Mouse (Mus musculus) cerebellum, postnatal 36 days (tissue): Measurements from ENCODE around the gene Fam53b.
A peak's percentile ranks its signal among the peaks of the same experiment; 100 is the strongest.

Experiments used
- DNase-seq, 2 experiments: peaks; one replicate each; pipeline ENCODE4 v3.0.0; 2021 to 2022; ENCODE audit warnings: mixed read lengths in 2 of 2

Fam53b gene

DNA sequence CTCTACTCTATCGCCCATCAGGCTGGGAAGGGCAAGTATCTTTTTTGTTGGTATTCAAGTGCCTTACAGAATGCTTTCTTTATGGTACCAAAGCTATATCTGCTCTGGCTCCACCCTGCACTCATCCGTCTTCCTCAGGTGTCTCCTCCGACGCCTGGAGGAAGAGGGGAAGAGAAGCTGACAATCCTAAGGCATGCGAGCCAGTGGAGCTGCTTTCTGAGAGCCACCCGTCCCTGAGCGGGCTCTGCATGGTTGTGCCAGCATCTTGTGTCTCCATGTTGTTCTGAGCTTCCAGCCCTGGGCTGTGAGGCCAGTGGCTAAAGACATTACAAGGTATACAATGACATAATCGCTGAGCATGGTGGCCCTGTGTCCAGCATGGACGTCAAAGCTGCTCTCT lies 79.5 kb downstream of the Fam53b start:
- DNase-seq = no peak

DNA sequence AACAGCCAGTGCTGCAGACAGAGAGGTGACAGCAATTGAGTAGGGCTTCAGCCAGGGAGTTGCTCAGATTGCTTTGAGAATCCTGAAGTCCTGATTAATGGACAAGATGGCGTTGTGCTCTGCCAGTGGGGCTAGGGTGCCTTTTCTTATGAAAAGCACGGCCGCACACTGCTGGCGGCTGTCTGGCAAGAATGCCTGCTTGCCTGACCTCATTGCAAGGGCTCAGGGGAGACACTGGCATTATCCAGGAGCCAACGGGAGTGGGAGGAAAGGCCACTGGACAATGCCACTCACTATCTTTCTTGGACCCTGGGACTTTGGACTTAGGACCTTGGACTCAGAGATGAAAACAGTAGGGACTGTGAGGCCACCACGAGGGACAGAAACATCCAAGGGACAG lies 80.2 kb downstream of the Fam53b start:
- DNase-seq = peak in 1 of 2 experiments; percentile 39

DNA sequence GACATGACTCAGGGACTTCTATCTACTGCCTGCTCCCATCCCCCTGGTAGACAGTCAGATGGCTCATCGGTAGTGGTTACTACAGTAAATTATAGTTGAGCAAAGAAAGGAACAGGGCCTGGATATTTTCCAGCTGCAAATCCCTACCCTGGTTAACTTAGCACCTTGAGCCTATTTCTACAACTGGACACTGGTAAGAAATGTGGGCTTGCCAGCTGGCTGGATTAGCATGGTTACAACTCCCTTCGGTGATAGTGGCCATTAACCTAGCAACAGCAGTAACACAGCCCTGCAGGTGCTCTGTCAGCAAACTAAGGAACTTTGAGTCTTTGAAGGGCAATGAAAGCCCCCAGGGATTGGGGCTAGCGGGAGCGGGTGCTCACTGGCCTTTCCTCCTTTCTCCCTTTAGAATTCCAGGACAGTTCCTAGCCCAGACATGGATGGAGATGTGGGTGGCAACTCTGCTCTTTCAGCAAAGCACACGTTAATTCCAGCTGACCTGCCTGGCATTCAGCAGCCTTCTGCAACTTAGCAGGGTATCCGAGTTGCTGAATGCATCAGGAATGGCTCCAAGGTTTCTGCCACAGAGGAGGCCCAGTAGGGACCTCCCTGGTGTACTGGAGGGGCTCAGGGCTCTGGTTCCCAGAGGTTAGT lies 81.4 kb downstream of the Fam53b start:
- DNase-seq = peak in 1 of 2 experiments; percentile 28

DNA sequence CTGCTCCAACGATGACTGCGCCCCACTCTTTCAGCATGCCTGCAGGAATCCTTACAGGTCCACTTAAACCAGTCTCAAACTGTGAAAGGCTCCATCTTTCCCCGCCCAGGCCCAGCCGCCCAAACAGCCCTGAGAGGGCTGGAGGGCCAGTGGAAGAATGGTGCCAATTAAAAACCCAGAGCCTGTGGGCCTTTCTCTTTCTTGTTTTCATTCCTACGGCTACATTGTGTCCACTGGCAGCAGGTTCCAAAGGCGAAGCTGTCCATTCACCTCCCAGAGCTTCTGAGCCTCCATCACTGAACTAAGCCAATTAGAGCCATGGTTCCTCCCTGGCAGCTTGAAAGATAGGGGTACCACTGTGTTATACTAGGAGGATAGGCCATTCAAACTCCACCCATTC lies 82.1 kb downstream of the Fam53b start:
- no peak for DNase-seq

DNA sequence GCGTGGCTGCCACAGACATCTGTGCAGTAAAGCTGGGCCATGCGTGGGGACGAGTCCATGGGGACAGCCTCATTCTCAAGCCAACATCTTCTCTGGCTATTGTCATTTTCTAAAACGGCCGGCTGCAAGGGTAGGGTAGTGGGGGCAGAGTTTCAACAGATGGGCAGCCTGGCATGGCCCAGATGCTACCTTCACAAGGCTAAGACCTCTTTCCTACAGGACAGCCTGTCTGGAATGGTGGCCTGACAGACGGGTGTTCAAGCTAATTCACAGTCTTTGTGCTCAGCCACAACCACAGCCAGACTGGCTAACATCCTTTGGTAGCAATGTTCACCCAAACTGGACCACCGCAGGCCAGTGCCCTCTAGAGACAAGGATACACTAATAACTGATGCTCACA lies 83.2 kb downstream of the Fam53b start:
- no peak for DNase-seq

DNA sequence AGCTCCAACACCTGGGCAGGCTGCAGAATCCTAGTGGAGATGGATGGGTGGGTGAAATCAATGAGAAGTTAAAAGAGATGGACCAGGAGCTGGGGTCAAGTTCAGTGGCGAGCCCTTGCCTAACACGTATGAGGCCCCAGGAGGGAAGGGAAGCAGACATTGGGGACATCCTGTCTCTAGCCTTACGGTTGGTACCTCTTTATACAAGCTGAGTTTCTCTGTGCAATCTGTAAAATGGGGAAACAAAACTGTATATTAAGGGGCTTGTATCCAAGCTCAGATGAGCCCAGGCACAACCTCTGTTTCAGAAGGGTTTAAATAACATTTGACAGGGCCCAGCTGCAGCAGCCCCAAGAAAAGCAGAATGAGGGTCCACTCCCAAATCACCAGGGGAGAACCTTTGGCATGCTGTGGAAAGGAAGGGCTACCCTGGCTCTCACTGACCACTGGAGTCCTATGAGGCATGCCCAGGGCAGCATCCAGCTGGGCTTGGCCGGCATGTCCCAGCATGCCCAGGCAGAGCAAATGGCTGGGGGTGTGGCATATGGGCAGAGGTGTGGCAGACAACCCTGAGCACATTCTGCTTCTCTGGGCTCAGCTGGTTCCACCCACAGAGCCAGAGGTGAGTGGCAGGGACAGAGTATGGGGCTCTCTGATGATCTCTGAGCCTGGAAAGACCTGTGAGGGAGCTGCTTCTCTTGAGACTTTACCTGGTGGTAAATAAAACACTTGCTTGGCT lies 84.4 kb downstream of the Fam53b start:
- no peak for DNase-seq

DNA sequence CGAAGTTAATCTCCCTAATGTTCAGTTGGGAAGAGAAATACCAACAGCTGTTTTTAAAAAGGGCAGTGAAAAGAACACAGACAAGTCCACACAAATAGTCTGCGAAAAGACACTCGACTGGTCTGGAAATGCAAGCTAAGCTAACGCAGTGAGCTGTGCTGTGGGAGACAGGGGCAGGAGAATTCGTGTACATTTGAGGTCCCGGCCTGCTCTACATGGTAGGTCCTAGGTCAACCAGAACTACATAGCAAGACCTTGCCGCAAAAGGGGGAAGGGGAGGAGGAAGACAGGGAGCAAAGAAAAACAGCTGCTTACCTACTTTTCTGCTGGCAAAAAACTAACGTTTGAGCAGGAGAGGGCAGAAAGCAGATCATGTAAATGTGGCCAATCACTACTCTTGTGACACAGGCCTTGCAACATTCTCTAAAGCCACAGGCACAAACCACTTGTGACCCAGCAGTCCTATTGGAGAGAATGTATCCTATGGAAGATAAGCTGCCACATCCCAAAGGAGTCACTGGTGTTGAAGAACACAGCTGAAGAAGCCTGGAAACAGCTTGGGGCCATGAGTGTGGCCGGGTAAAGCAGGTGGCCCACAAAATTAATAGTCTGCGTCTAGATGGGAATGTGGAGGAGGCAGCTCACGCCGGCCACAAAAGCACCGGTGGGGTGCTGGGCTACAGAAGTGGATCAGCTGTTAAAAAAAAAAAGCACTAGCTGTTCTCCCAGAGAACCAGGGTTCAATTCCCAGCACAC lies 87.4 kb downstream of the Fam53b start:
- no peak for DNase-seq

DNA sequence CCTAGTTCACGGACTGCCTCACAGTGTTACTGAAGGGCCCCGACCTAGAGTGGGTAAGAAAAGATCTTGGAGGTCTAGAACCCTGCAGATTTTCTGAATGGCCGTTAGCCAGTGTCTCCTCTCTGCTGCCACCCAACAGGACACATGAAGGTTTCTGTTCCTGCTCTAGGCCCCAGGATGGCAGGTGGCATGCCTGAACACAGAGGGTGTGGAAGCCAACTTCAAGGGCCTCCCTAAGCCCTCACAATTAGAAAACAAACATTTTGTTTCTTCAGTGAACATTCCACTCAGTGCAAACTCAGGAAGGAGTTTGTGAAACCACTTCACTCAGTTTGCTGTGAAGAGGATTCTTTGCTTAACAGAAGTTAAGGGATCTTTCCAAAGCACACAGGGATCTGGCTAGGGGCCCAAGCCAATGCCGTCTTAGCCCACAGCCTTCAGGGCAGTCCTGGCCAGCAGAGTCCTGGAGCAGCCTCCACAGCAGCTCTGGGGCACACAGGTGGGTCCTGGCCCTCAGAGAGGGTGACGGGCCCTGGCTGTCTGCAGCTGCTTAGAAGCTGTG lies 89.1 kb downstream of the Fam53b start:
- no peak for DNase-seq

DNA sequence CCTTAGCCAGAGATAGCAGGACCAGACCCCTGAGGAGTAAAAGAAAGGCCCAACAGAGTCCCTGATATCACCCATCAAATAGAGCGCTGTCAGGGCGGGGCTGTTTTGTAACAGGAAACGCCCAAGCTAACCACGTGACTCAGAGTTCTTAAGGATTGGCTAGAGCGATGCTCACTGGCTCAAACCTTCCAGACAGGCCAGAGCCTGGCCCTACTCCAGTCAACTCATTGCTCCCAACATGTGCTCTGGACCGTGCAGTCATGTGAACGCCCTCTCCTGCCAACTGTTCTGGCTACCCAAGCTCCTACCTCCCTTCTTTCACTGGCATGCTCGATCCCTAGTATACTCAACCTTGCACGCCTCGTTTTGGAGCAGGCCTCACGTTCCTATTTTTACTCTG lies 89.8 kb downstream of the Fam53b start:
- DNase-seq = peak; percentile 94 to 97

DNA sequence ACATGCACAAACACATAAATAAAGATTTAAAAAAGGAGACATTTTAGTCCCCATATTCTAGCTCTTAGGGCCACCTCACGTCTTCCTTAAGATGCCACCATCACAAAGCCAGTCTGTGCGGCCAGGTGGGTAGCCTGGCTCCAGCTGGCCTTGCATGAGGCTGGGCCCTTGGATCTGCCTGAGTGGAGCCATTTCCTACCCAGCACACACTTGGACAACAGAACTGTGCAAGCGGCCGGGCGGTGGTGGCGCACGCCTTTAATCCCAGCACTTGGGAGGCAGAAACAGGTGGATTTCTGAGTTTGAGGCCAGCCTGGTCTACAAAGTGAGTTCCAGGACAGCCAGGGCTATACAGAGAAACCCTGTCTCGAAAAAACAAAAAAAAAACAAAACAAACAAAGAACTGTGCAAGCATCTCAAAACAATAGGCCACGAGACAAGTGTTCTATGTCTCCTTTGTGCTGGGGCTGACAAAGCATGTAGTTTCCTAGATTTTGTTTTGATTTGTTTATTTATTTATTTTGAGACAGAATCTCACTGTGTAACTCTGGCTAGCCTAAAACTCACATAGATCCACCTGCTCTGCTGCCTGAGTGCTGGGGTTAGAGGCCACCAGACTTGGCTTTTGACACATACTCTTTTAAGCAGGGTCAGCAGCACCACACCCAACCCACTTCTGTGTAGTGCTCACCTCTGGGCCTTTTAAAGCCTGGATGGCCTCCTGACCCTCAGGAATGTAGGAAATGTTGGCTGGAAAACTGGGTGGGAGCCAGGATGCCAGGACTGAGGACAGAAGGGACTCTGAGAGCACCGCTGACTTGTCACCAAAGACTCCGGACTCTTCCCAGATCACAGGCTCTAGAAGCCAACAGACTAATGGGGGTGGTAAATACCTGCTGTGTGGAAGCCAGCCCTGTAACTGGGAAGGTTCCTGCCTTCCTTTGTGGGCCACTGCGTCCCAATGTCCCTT lies 91.0 kb downstream of the Fam53b start:
- peak in 1 of 2 experiments; percentile 48 for DNase-seq

DNA sequence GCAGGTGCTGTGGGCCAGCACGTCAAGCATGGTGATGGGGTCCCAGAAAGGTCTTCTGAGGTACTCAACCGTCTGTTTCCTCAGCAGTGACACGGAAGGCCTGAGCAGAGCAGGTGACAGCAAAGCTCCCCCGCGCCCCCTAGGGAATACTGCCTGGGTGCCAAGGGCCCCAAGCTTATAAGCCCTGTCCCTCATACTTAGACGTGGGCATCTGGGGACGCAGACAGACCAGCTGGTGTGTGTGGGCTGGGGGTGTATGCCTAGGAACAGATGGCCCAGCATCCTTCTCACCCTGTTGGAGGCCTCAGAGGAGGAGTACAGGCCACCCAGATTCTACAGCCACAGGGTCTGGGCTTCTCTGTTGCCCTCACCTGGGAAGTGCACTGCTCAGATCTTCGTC lies 93.1 kb downstream of the Fam53b start:
- DNase-seq = peak; percentile 75 to 82

DNA sequence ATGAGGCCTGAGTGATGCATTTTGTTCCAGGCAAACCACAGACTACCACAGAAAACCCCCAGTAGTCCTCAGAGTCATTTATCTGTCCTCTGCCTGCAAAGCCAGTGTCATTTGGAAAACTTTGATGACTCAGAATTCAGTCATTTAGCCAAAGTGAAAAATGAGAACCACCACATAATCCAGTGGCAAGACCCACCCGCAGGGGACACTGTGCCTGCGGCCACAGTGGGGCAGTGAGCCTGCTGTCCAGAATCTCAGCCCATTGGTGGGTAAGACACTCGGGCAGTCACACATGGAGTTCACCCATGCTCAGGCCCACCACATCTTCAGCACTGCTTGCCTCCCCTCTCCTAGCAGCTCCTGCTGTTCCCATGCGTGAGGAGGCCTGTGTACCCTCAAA lies 94.1 kb downstream of the Fam53b start:
- no peak for DNase-seq

DNA sequence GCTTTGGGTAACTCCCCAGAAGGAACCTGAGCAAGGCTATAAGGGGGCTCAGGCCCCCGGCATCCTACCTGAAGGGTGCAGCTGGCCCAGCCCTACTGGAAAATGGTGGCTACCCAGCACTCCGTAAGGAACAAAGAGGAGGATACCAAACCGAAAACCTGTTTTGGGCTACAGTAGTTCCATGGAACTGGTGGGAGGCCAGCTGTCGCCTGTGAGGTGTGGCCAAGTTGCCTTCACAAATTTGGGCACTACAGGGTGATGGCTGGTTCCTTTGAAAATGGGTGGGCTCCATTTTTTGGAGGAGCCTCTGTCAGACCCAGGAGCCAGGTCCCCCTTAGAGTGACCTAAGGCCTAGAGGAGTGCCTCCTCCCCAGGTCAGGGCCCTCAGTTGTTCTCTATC lies 98.4 kb downstream of the Fam53b start:
- no peak for DNase-seq

DNA sequence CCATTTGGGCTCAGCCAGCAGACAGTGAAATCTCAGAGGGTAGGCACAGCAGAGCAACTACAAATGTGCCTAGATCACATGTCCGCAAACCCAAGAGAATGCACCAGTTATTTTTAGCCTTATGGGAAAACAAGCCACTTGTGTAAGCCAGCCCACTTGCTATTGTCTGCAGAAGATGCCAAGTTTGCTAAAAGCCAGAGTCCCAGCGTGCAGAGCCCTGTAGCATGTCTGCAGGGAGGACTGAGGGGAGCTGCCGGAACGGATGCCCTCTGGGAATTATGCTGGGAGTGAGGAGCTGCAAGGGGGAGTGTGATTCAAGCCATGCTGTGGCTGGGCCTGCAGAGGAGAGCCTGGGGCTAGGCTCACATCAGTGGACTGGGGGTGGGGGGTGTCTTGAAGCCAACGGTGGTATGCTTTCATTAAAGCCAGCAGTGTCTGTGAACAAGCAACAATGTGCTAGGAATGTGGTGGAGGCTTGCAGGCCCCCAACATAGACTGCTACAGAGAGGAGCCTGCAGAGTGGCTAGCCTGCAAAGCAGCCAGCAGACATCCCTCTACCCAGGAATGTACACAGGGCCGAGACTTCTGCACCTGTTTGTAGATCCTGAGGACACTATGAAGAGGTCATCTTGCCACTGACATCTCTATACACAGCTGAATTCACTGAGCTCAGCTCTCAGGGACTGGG lies 99.3 kb downstream of the Fam53b start:
- DNase-seq = no peak

DNA sequence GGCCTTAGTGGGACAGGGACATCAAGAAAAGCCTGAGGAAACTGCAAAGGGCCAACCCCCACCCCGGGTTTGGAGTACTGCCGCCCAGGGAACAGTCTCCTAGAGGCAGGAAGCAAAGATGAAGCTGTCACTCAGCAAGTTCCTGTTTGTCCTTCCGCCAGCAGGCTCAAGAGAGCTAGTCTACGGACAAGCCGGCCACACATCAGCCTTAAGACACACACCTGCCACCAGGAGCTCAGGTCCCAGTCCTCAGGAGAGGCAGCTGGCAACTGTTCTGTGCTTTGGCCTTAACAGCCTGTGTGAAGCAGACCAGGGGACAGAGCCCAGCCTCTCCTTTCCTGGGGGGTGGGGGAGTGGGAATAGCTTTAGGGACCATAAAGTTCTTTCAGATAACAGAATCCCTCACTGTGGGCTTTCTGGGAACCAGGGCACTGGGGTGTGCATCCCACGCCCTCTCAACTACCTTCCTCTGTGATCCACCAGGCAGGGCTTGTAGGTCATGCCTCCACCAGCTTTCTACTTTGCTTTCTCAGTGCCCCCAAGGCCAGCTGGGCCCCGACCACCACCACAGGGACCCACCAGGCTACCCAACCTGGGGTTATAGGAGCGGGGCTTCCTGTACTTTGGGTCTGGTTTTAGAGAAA lies 100.1 kb downstream of the Fam53b start:
- no peak for DNase-seq

DNA sequence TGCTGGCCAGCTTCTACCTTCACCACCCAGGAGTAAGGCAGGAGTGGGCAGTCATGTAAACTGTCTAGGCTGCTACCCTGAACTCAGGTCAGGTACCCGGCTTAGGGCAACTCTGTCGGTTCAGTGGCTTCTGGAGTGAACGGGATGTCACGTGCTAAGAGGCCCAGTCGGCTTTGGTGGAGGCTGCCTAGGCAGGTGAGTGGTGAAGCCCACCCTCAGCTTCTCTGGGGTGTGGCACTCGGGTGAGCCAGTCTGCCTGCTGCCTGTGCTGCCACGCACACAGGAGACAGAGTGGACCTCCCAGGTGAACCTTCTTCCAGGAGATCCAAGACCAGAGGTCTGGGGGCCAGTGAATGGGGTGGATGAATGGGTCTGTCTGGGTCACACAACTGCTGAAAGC lies 100.7 kb downstream of the Fam53b start:
- no peak for DNase-seq

DNA sequence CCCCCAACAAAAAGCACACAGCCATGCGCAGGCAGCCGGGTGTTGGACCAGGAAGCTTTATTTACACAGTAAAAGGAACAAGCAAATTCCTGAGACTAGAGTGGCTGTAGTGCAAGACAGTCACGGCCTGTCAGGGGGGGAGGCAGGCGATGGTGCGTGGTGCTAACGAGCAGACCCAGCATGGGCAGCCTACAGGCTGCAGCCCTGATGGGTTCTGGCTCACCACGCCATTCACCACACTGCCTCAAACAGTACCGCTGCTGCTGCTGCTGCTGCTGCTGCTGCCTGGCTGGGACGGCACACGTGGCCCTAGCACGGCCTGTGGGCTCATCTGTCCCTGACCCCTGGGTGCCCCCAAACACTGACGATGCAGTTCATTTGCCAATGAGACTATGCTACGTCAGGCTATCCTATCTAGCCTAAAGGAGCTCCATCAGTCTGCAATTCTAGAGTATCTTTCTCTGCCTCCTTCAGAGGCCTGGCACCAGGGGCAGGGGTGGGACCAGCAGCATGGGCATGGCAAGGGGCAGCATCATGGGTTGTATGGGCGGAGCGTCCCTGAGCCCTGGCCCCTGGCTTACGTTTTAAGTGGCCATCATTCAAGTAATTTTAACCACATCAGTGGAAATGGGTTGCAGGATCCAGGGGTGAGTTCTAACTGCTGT lies 101.5 kb downstream of the Fam53b start:
- DNase-seq = no peak

DNA sequence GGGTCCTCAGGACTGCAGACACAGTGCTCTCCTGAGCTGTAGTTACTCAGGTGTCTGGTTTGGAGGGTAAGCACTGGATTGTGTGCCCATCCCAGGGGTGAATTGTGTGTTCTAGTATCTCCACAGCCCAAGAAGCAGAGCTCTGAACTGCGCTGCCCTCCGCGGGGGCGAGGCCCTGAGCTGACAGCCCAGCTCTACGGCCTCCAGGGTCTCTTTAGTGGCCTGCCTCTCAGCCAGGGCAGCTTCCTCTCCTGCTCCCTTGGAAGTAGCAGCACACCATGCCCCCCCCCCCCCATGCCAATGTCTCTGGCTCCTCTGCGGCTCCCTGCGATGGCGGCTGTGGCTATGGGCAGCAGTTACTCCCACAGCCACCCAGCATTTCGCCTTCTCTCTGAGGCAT lies 102.1 kb downstream of the Fam53b start:
- no peak for DNase-seq

DNA sequence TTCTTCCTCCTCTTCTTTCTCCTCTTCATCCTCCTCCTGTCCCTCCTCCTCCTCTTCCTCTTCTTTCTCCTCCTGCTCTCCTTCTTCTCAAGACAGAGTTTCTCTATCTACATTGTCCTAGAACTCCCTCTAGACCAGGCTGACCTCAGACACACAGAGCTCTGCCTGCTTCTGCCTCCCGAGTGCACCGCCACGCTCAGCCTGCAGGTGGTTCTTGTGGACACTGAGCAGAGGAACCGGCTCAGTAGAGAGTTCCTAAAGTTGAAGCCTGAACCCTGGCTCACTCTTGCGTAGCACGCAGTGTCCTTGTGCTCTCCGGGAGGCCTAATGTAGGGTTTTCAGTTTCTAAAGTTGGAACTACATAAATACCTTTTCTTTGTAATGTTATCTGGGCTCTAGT lies 108.6 kb downstream of the Fam53b start:
- DNase-seq = no peak

DNA sequence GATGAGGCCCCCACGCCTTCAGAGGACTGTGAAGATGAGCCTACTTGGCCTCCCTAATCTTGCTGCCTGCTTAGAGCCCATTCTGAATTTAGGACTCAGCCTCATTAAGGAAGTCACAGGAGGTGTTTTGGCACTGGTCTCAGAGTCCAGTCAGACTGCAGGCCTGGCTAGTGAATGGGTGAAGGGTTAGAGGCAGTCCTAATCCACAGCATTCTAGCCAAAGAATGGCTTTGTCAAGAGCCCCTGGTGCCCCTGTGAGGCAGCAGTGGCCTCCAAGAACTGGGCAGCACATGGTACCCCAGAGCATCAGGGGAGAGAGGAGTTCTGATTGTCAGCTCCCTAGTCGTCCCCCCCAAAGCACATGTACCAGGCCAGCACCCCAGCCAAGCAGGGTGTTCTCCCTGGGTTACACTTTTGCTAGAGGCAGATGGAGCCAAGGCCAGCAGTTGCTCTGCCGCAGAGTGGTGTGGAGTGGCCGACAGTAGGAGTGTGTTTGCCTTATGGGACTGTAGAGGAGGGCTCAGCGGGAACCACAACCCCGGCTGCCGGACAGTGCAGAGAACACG lies 109.3 kb downstream of the Fam53b start:
- DNase-seq = no peak
